Mouse (Mus musculus) layer of hippocampus, postnatal 10 days (tissue): ENCODE measurements around the gene Gm960. TPM values are rescaled to one million over a fixed set of nuclear protein-coding genes. Genes with fewer than 3 reads are reported as not detected.

ENCODE experiments used
- DNase-seq, 2 experiments: peaks; one replicate each; pipeline ENCODE4 v3.0.0; 2021; ENCODE audit warnings: low spot score in 2 of 2
- total RNA-seq, 2 experiments: library from RNA; stranded (reverse); gene quantifications; 2 replicates each; pipeline ENCODE4 v1.2.3; 2021

Gm960 gene
- total RNA-seq, 2 experiments from 2014 or later: 2.1 to 2.3 TPM

- peak; percentile 40 to 49 for DNase-seq
Measured at GRCm38 (mm10) chr19:4712156-4712780, 13.8 kb upstream of the Gm960 start.

GRCm38 (mm10) chr19:4711601-4712155 is 13.2 kb upstream of the Gm960 start:
- peak; percentile 52 to 64 for DNase-seq

- DNase-seq: peak; percentile 42 to 61
Measured at GRCm38 (mm10) chr19:4711098-4711600, 12.7 kb upstream of the Gm960 start, which contains the start of gene Sptbn2. TSS of gene Sptbn2 (plus strand) at chr19:4711167.

GRCm38 (mm10) chr19:4708765-4709164 is 10.3 kb upstream of the Gm960 start:
- DNase-seq: no peak

GRCm38 (mm10) chr19:4701221-4701620 is 2.8 kb upstream of the Gm960 start:
- DNase-seq: no peak

GRCm38 (mm10) chr19:4700656-4701055 is 2.2 kb upstream of the Gm960 start:
- DNase-seq: no peak

- no peak for DNase-seq
Measured at GRCm38 (mm10) chr19:4699821-4700220, 1.4 kb upstream of the Gm960 start.

GRCm38 (mm10) chr19:4698856-4699255 is 388 bp upstream of the Gm960 start:
- DNase-seq: no peak

GRCm38 (mm10) chr19:4697721-4698120 is 747 bp downstream of the Gm960 start:
- no peak for DNase-seq

- DNase-seq: no peak
Measured at GRCm38 (mm10) chr19:4697121-4697520, 1.3 kb downstream of the Gm960 start.

GRCm38 (mm10) chr19:4694346-4694745 is 4.1 kb downstream of the Gm960 start:
- no peak for DNase-seq

- no peak for DNase-seq
Measured at GRCm38 (mm10) chr19:4672401-4672800, 26.1 kb downstream of the Gm960 start.

- DNase-seq: no peak
Measured at GRCm38 (mm10) chr19:4670776-4671175, 27.7 kb downstream of the Gm960 start.

- DNase-seq: no peak
Measured at GRCm38 (mm10) chr19:4666815-4667214, 31.7 kb downstream of the Gm960 start.

- no peak for DNase-seq
Measured at GRCm38 (mm10) chr19:4658156-4658555, 40.3 kb downstream of the Gm960 start.

- DNase-seq: peak in 1 of 2 experiments; percentile 14
Measured at GRCm38 (mm10) chr19:4646917-4647492, 51.5 kb downstream of the Gm960 start.

GRCm38 (mm10) chr19:4644271-4644670 is 54.2 kb downstream of the Gm960 start:
- peak; percentile 66 to 68 for DNase-seq

GRCm38 (mm10) chr19:4635986-4636385 is 62.5 kb downstream of the Gm960 start:
- no peak for DNase-seq

- peak; percentile 83 to 84 for DNase-seq
Measured at GRCm38 (mm10) chr19:4628819-4629218, 69.6 kb downstream of the Gm960 start.

- DNase-seq: no peak
Measured at GRCm38 (mm10) chr19:4625829-4626535, 72.5 kb downstream of the Gm960 start.

GRCm38 (mm10) chr19:4625179-4625828 is 73.2 kb downstream of the Gm960 start, which contains the start of gene Rce1:
TSS of gene Rce1 (minus strand) at chr19:4625641.
- peak; percentile 90 to 94 for DNase-seq
